Mouse (Mus musculus): Measurements from ENCODE around the gene Ifna7. TPM values are rescaled to one million over a fixed set of nuclear protein-coding genes. Genes with fewer than 3 reads are reported as not detected.
A peak's percentile ranks its signal among the peaks of the same experiment; 100 is the strongest.
"Not testable (repeated sequence)": the region's sequence is repeated elsewhere in the genome, so short reads cannot be mapped to it uniquely, and the experiment has no call there.

Ifna7 gene
- polyA plus RNA-seq, 1 experiment from 2014 or later, result not detected

DNA sequence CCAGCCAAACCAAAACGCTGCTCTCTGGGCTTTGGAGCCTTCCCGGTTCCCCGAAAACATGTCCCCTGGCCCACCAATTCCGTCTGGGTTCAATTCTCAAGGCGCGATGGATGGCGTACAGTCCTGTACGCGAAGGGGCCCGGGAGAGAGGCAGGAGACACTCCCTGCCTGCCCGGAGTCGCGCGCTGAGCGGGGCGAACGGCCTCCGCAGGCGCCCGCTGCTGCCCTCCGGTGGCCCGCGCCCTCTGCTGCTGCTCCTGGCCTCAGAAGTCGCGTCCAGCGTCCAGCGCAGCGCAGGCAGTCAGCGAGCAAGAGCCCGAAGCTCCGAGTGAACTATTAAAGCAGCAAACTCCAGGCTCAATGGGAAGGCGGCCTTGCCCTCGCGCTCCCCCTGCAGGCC lies 10.3 kb upstream of the Ifna7 start:
- WGBS (ENCODE audit: missing documents), result no CpG with 5 or more reads among the region's 34 CpGs
- not testable (repeated sequence) for H3K4me3 ChIP-seq (ENCODE audit: inconsistent target); H3K36me3 ChIP-seq (ENCODE audit: inconsistent target); H3K79me2 ChIP-seq (ENCODE audit: inconsistent target); H3K27ac ChIP-seq

GRCm38 (mm10) chr4:88819659-88820058 lies 3.6 kb downstream of the Ifna7 start, which contains the start of gene Ifna11:
Gene Ifna11 (plus strand): TSS chr4:88819959.
- Histone ChIP-seq H3K27ac (no peak within 1 kb of the TSS), H3K79me2 (ENCODE audit: inconsistent target) (no peaks in the 10 kb centered on the region), H3K4me3 (ENCODE audit: inconsistent target) (no peak within 1 kb of the TSS), H3K36me3 (ENCODE audit: inconsistent target) (no peaks in the 10 kb centered on the region)
- 92% methylated on average over 1 of the region's 1 CpGs for WGBS (ENCODE audit: missing documents)

DNA sequence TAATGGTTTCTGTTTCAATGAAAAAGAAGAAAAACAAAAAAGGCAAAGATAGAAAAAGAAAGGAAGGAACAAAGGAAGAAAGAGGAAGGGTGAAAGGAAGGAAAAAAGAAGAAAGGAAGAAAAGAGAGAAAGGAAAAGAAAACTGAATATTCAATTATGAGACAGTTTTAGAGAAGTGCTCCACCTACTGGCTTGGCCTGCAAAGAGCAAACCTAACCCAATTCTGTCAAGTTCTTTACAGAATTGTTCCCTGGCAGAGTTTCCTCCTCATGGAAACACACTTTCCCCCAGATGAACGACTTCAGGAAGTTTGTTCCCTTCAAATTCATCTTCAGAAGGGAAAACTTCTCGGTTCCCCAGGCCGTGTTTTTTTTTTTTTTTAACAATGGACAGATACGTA lies 7.0 kb downstream of the Ifna7 start:
- no peaks in the 10 kb centered on the region for H3K79me2 ChIP-seq (ENCODE audit: inconsistent target)
- no peak overlapping the region for H3K4me3 ChIP-seq (ENCODE audit: inconsistent target)
- no peak overlapping the region for H3K27ac ChIP-seq
- 0% methylated on average over 3 of the region's 4 CpGs for WGBS (ENCODE audit: missing documents)
- no peaks in the 10 kb centered on the region for H3K36me3 ChIP-seq (ENCODE audit: inconsistent target)

GRCm38 (mm10) chr4:88827116-88827515 lies 11.1 kb downstream of the Ifna7 start, which contains the start of gene Ifna6:
Gene Ifna6 (plus strand): TSS chr4:88827416.
- H3K27ac ChIP-seq; H3K4me3 ChIP-seq (ENCODE audit: inconsistent target); H3K79me2 ChIP-seq (ENCODE audit: inconsistent target); H3K36me3 ChIP-seq (ENCODE audit: inconsistent target): not testable (repeated sequence)

GRCm38 (mm10) chr4:88830523-88830922 lies 14.5 kb downstream of the Ifna7 start:
- Histone ChIP-seq H3K36me3 (ENCODE audit: inconsistent target) (no peaks in the 10 kb centered on the region), H3K27ac (no peak overlapping the region), H3K79me2 (ENCODE audit: inconsistent target) (no peaks in the 10 kb centered on the region), H3K4me3 (ENCODE audit: inconsistent target) (no peak overlapping the region)
- 41% methylated on average over 3 of the region's 4 CpGs for WGBS (ENCODE audit: missing documents)

- H3K27ac ChIP-seq; H3K4me3 ChIP-seq (ENCODE audit: inconsistent target); H3K36me3 ChIP-seq (ENCODE audit: inconsistent target); H3K79me2 ChIP-seq (ENCODE audit: inconsistent target): not testable (repeated sequence)
- 71% methylated on average over 1 of the region's 1 CpGs for WGBS (ENCODE audit: missing documents)
These were observed 19.2 kb downstream of the Ifna7 start, which contains the start of gene Ifna5 for GRCm38 (mm10) chr4:88835225-88835624. Gene Ifna5 (plus strand): TSS chr4:88835525.

GRCm38 (mm10) chr4:88838828-88839227 lies 22.8 kb downstream of the Ifna7 start:
- Histone ChIP-seq H3K36me3 (ENCODE audit: inconsistent target) (no peaks in the 10 kb centered on the region), H3K79me2 (ENCODE audit: inconsistent target) (no peaks in the 10 kb centered on the region), H3K27ac (no peak overlapping the region), H3K4me3 (ENCODE audit: inconsistent target) (no peak overlapping the region)
- 26% methylated on average over 3 of the region's 3 CpGs for WGBS (ENCODE audit: missing documents)

DNA sequence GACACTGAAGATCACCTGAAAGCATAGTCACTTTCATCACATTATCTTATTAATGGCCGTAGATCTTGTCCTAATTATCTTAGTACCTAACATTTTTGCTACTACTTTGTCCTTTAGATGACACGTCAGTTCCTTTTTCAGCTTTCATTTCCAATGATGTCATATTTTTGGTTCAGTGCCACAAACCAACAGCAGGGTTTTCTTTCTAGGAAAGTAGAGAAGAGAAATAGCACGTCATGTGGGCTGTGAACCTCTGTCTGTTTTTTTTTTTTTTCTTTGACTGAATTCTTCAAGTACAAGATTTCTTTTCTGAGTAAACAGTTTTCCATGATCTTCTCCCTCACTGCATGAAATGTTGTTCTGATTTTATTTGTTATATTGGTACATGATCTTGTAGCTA lies 24.0 kb downstream of the Ifna7 start:
- H3K36me3 ChIP-seq (ENCODE audit: inconsistent target), result no peaks in the 10 kb centered on the region
- no peaks in the 10 kb centered on the region for H3K79me2 ChIP-seq (ENCODE audit: inconsistent target)
- WGBS (ENCODE audit: missing documents), result 19% methylated on average over 3 of the region's 3 CpGs
- no peak overlapping the region for H3K4me3 ChIP-seq (ENCODE audit: inconsistent target)
- no peak overlapping the region for H3K27ac ChIP-seq

DNA sequence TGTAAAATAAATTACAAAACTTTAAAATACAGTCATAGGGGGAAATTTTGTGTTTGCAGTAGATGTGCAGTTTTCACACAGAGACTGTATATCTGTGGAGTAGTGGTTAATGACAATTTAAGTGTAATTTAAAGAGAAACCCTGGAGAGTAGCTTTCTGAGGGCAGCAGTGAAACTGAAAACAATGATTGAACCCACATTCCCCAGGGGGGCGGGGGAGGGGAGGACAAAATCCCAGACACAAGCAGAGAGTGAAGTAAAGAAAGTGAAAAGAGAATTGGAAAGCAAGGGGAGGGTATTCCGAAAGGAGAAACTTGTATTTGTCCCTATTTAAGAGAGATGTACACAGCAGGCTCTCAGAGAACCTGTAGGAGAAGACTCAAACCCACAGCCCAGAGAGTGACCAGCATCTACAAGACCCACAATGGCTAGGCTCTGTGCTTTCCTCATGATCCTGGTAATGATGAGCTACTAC lies 25.4 kb downstream of the Ifna7 start, which contains the start of gene Ifna4:
Gene Ifna4 (plus strand): TSS at position 424 of the 474 bp plus-strand sequence.
- Histone ChIP-seq H3K79me2 (ENCODE audit: inconsistent target) (no peaks in the 10 kb centered on the region), H3K27ac (no peak within 1 kb of the TSS), H3K4me3 (ENCODE audit: inconsistent target) (no peak within 1 kb of the TSS), H3K36me3 (ENCODE audit: inconsistent target) (no peaks in the 10 kb centered on the region)
- 83% methylated on average over 2 of the region's 2 CpGs for WGBS (ENCODE audit: missing documents)

DNA sequence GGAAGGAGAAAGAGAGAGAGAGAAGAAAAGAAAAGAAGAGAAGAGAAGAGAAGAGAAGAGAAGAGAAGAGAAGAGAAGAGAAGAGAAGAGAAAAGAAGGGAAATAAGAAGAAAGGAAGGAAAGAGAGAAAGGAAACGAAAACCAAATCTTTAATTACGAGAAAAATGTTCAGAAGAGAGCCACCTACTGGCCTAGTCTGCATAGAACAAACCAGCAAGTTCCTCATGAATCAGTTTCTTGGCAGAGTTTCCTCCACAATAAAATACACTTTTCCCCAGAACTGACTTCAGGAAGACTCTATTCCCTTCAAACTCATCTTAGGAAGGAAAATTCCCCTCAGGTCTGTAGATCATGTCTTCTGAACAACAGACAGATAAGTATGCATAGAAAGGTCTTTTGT lies 29.3 kb downstream of the Ifna7 start:
- H3K36me3 ChIP-seq (ENCODE audit: inconsistent target), result no peaks in the 10 kb centered on the region
- H3K27ac ChIP-seq, result no peak overlapping the region
- 44% methylated on average over 2 of the region's 2 CpGs for WGBS (ENCODE audit: missing documents)
- no peaks in the 10 kb centered on the region for H3K79me2 ChIP-seq (ENCODE audit: inconsistent target)
- H3K4me3 ChIP-seq (ENCODE audit: inconsistent target), result no peak overlapping the region

DNA sequence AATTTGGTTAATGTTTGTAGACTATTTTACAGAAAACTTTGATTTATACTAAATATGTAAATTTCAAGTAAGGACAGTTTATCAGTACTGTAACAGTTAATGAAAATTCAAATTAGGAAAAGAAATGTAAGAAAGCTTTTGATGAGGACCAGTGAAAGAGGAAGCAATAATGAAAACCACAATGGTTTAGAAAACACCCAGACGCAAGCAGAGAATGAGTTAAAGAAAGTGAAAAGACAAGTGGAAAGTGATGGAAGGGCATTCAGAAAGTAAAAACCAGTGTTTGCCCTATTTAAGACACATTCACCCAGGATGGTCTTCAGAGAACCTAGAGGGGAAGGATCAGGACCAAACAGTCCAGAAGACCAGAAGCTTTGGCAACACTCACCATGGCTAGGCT lies 33.7 kb downstream of the Ifna7 start, which contains the start of gene Ifna1:
Gene Ifna1 (plus strand): TSS at position 390 of the 400 bp plus-strand sequence.
- 8% methylated on average over 1 of the region's 1 CpGs for WGBS (ENCODE audit: missing documents)
- no peaks in the 10 kb centered on the region for H3K36me3 ChIP-seq (ENCODE audit: inconsistent target)
- H3K27ac ChIP-seq, result no peak within 1 kb of the TSS
- H3K4me3 ChIP-seq (ENCODE audit: inconsistent target), result no peak within 1 kb of the TSS
- H3K79me2 ChIP-seq (ENCODE audit: inconsistent target), result no peaks in the 10 kb centered on the region

DNA sequence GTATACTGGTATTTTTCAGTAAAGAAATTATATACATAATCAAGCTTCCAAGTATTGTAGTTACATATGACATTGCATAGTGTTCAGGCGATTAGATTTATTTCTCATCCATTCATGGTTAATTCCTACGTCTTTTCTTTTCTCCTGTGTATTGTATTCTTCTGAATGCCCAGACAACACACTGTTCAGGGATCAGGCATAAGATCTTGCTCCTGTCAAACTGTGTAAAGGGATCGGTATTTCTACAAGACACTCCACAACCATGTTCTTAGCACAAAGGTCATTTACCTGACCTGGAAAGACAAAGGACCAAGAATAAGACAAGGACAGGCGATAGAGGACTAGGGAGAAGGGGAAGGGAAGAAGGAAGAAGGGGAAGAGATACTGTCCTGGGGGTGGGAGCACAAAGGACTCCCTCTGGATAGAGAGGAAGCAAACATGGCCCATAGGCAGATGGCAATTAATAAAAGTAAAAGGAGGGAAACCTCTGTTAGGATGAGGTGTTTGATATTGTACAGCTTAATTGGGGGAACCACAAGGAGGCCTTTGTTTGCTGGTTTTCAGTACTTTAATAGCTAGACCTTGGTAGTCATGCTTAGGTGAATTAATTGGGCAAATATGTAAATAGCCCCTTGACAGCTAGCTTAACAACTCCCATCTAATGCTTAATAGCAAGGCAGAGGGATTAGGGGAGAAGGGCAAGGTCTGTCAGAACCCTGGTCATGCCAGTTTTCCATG lies 35.2 kb downstream of the Ifna7 start:
- no peak overlapping the region for H3K27ac ChIP-seq
- no peaks in the 10 kb centered on the region for H3K79me2 ChIP-seq (ENCODE audit: inconsistent target)
- H3K4me3 ChIP-seq (ENCODE audit: inconsistent target), result no peak overlapping the region
- WGBS (ENCODE audit: missing documents), result 82% methylated on average over 4 of the region's 4 CpGs
- H3K36me3 ChIP-seq (ENCODE audit: inconsistent target), result no peaks in the 10 kb centered on the region

- H3K27ac ChIP-seq, result no peak overlapping the region
- no peaks in the 10 kb centered on the region for H3K79me2 ChIP-seq (ENCODE audit: inconsistent target)
- H3K4me3 ChIP-seq (ENCODE audit: inconsistent target), result no peak overlapping the region
- H3K36me3 ChIP-seq (ENCODE audit: inconsistent target), result no peaks in the 10 kb centered on the region
These were observed 43.2 kb downstream of the Ifna7 start for GRCm38 (mm10) chr4:88859214-88859613.

DNA sequence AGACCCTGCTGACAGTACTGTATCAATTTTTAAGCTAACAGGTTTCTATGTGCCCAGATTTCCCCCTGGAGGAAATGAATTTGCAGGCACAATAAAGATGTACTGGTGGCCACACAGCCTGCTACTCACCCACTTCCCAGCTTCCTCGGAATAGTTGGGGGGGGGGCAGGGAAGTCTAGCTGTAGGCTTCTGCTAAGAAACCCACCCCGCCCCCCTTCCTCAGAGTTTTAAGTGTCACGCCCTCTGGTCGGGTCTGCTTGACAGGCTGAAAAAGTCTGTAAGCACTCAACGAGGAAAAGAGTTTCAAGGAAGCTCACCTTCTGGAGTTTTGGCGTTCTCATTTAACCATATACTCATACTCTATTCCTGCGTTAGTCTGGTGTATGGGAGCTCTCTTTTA lies 47.3 kb downstream of the Ifna7 start:
- no peaks in the 10 kb centered on the region for H3K79me2 ChIP-seq (ENCODE audit: inconsistent target)
- H3K36me3 ChIP-seq (ENCODE audit: inconsistent target), result no peaks in the 10 kb centered on the region
- no peak overlapping the region for H3K4me3 ChIP-seq (ENCODE audit: inconsistent target)
- H3K27ac ChIP-seq, result no peak overlapping the region
- 50% methylated on average over 7 of the region's 7 CpGs for WGBS (ENCODE audit: missing documents)

- 7% methylated on average over 9 of the region's 9 CpGs for WGBS (ENCODE audit: missing documents)
- H3K4me3 ChIP-seq (ENCODE audit: inconsistent target), result no peak overlapping the region; the same call in 1 of the 2 replicates
- H3K79me2 ChIP-seq (ENCODE audit: inconsistent target), result no peaks in the 10 kb centered on the region
- H3K27ac ChIP-seq, result peak overlapping the region; percentile 75
- no peaks in the 10 kb centered on the region for H3K36me3 ChIP-seq (ENCODE audit: inconsistent target)
These were observed 48.6 kb downstream of the Ifna7 start for GRCm38 (mm10) chr4:88864599-88864998.

Data from macrophage (primary cell).